Mouse (Mus musculus) liver, embryonic 16.5 days (tissue): ENCODE data around the gene Arhgap29. TPM values are rescaled to one million over a fixed set of nuclear protein-coding genes. Genes with fewer than 3 reads are reported as not detected.

Experiments used
- ATAC-seq: fragments of 200-750 bp; cut with Nextera tagmentation; 2 replicates; pipeline ENCODE4 v1.8.0; 2017; ENCODE audit warnings: low read depth, mild to moderate bottlenecking, moderate number of reproducible peaks, moderate library complexity
- H3K27ac ChIP-seq: fragments of 300-500 bp; sonication (generic); 2 replicates; pipeline ENCODE4 v1.5.1; 2014; ENCODE audit warnings: mild to moderate bottlenecking, low read length
- H3K27me3 ChIP-seq: fragments of 300-500 bp; sonication (generic); 2 replicates; pipeline ENCODE4 v1.6.1; 2014; ENCODE audit warnings: low read depth, low read length, mixed read lengths; ENCODE audit not compliant: control insufficient read depth, insufficient read depth
- H3K36me3 ChIP-seq: fragments of 300-500 bp; sonication (generic); 2 replicates; pipeline ENCODE4 v1.6.1; 2014; ENCODE audit warnings: mild to moderate bottlenecking; ENCODE audit not compliant: control insufficient read depth, insufficient read depth
- H3K4me1 ChIP-seq: fragments of 300-500 bp; sonication (generic); 2 replicates; pipeline ENCODE4 v1.6.1; 2014; ENCODE audit warnings: low read depth, low read length, mixed read lengths; ENCODE audit not compliant: control insufficient read depth
- H3K4me2 ChIP-seq: fragments of 300-500 bp; sonication (generic); 2 replicates; pipeline ENCODE4 v1.6.1; 2014; ENCODE audit warnings: low read depth, low read length, mixed read lengths
- H3K4me3 ChIP-seq: fragments of 300-500 bp; sonication (generic); 2 replicates; pipeline ENCODE4 v1.5.1; 2014; ENCODE audit warnings: low read depth, mild to moderate bottlenecking, low read length
- H3K9ac ChIP-seq: fragments of 300-500 bp; sonication (generic); 2 replicates; pipeline ENCODE4 v1.6.1; 2014; ENCODE audit warnings: low read depth, low read length
- H3K9me3 ChIP-seq: fragments of 300-500 bp; sonication (generic); replicated peaks from 2 replicates; pipeline ENCODE4 v1.6.1; 2016; ENCODE audit warnings: low read length; ENCODE audit not compliant: control insufficient read depth
- WGBS: fragments of 180-500 bp; shearing (Covaris S2); extraction: QIAGEN DNeasy Blood & Tissue Kit; methylation state at CpG from one replicate; pipeline ENCODE4 v1.1.7; 2014; ENCODE audit not compliant: insufficient replicate concordance; 5-methylcytosine and 5-hydroxymethylcytosine counted together
- polyA plus RNA-seq: library from polyadenylated mRNA; unstranded; fragments of >200 nt; fragmentation: Nextera tagmentation; extraction: Ambion mirVana; gene quantifications from 2 replicates; pipeline ENCODE4 v1.2.1, GENCODE M21; 2015

Arhgap29 gene
- polyA plus RNA-seq, 1 experiment from 2014 or later, result 7.3 TPM

DNA sequence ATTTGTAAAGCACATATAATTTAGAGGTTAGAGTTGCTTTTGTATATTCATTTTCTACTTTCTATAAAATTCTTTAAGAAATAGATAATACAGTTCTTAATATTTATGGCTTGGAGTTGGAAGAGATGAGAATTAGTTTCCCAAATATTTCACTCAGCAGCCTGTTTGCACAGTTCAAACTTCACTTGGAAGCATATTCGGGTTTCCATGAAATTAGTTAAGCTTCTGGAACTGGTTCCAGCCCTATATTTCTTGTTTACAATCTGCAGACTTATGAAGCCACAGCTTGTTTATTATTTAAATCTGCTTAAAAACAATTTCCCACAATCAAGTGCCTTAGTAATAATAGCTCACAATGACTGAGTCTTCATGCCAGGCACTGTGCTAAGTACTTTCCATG, 17.1 kb downstream of the Arhgap29 start:
- no peaks in the 10 kb centered on the region for H3K27me3 ChIP-seq
- peaks cover 8% of the 10 kb centered on the region for H3K4me1 ChIP-seq
- H3K36me3 ChIP-seq, result no peaks in the 10 kb centered on the region
- no peaks in the 10 kb centered on the region for H3K9me3 ChIP-seq
- WGBS, result 36% methylated on average over 1 of the region's 1 CpGs
- peak overlapping the region; percentile 85; the same call in 1 of the 2 replicates for H3K4me2 ChIP-seq
- no peak overlapping the region for H3K9ac ChIP-seq
- H3K4me3 ChIP-seq, result peak overlapping the region; percentile 24
- no peak overlapping the region for H3K27ac ChIP-seq
- ATAC-seq, result no peak

DNA sequence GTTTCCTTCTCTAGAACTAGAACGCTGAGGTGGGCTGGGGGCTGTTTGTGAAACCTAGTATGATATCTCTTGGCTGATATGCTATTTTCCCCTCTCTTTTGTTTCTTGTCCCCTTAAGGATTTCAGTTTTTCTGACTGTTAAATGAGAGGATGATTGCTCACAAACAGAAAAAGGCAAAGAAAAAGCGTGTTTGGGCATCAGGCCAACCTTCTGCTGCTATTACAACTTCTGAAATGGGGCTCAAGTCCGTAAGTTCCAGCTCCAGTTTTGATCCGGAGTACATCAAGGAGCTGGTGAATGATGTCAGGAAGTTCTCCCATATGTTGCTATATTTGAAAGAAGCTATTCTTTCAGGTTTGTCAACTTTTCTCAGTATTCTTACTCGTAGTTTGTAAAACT, 21.4 kb downstream of the Arhgap29 start:
- H3K27ac ChIP-seq, result no peak overlapping the region
- ATAC-seq, result no peak

GRCm38 (mm10) chr3:121975381-121975780, 23.0 kb downstream of the Arhgap29 start:
- Histone ChIP-seq H3K9ac (no peak overlapping the region), H3K27ac (no peak overlapping the region), H3K27me3 (no peaks in the 10 kb centered on the region), H3K9me3 (no peaks in the 10 kb centered on the region), H3K4me3 (no peak overlapping the region), H3K36me3 (no peaks in the 10 kb centered on the region), H3K4me2 (no peak overlapping the region), H3K4me1 (no peaks in the 10 kb centered on the region)
- ATAC-seq, result no peak
- WGBS, result 68% methylated on average over 3 of the region's 3 CpGs

More for the DNA sequence above, 21.4 kb downstream of the Arhgap29 start:
- Histone ChIP-seq H3K4me3 (no peak overlapping the region), H3K36me3 (no peaks in the 10 kb centered on the region), H3K4me2 (no peak overlapping the region), H3K9me3 (no peaks in the 10 kb centered on the region), H3K4me1 (no peaks in the 10 kb centered on the region), H3K27me3 (no peaks in the 10 kb centered on the region), H3K9ac (no peak overlapping the region)
- 62% methylated on average over 5 of the region's 5 CpGs for WGBS

- H3K27me3 ChIP-seq, result no peaks in the 10 kb centered on the region
- H3K4me2 ChIP-seq, result no peak overlapping the region
- no peak overlapping the region for H3K27ac ChIP-seq
- H3K4me1 ChIP-seq, result no peaks in the 10 kb centered on the region
- 64% methylated on average over 4 of the region's 4 CpGs for WGBS
- H3K4me3 ChIP-seq, result no peak overlapping the region
- no peaks in the 10 kb centered on the region for H3K36me3 ChIP-seq
- no peak overlapping the region for H3K9ac ChIP-seq
- no peaks in the 10 kb centered on the region for H3K9me3 ChIP-seq
- no peak for ATAC-seq
Observed at GRCm38 (mm10) chr3:121981306-121981705, 29.0 kb downstream of the Arhgap29 start.

- H3K27me3 ChIP-seq, result no peaks in the 10 kb centered on the region
- no peak overlapping the region for H3K27ac ChIP-seq
- H3K9me3 ChIP-seq, result no peaks in the 10 kb centered on the region
- no peaks in the 10 kb centered on the region for H3K4me1 ChIP-seq
- ATAC-seq, result no peak
- H3K4me3 ChIP-seq, result no peak overlapping the region
- no peak overlapping the region for H3K4me2 ChIP-seq
- no peaks in the 10 kb centered on the region for H3K36me3 ChIP-seq
- WGBS, result 22% methylated on average over 4 of the region's 4 CpGs
- H3K9ac ChIP-seq, result no peak overlapping the region
Observed at GRCm38 (mm10) chr3:121982450-121982849, 30.1 kb downstream of the Arhgap29 start.

- H3K36me3 ChIP-seq, result peaks cover 2% of the 10 kb centered on the region; the same call in 1 of the 2 replicates
- H3K27me3 ChIP-seq, result no peaks in the 10 kb centered on the region
- no peak overlapping the region for H3K27ac ChIP-seq
- WGBS, result 75% methylated on average over 4 of the region's 4 CpGs
- no peak overlapping the region for H3K4me3 ChIP-seq
- no peaks in the 10 kb centered on the region for H3K9me3 ChIP-seq
- no peak overlapping the region for H3K9ac ChIP-seq
- ATAC-seq, result no peak
- no peak overlapping the region for H3K4me2 ChIP-seq
- H3K4me1 ChIP-seq, result no peaks in the 10 kb centered on the region
Observed at GRCm38 (mm10) chr3:121995125-121995524, 42.8 kb downstream of the Arhgap29 start.

- WGBS, result 82% methylated on average over 2 of the region's 2 CpGs
Observed at GRCm38 (mm10) chr3:121999934-122000333, 47.6 kb downstream of the Arhgap29 start.

DNA sequence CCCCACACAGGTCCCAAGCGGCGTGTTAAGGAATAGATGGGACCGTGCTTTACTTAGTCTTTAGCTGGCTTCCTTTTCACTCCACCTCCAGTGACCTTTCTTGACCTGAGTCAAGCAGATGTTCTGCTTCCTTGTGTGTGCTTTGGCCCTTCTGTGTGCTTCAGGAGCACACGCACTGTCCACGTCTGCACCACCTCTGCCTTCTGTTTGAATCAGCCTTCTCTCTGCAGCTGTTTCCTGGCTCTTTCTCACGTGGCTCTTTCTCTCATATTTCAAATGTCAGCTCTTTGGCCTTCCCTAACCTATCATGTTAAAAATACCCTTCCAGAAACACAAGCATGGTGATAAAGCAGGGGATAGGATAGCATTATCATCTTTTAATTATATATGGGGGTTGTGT, 49.2 kb downstream of the Arhgap29 start:
- 61% methylated on average over 6 of the region's 6 CpGs for WGBS
- H3K4me3 ChIP-seq, result no peak overlapping the region
- no peaks in the 10 kb centered on the region for H3K4me1 ChIP-seq
- no peak overlapping the region for H3K9ac ChIP-seq
- ATAC-seq, result no peak
- H3K36me3 ChIP-seq, result no peaks in the 10 kb centered on the region; the same call in 1 of the 2 replicates
- no peaks in the 10 kb centered on the region for H3K9me3 ChIP-seq
- no peaks in the 10 kb centered on the region for H3K27me3 ChIP-seq
- no peak overlapping the region for H3K27ac ChIP-seq
- no peak overlapping the region for H3K4me2 ChIP-seq

More at GRCm38 (mm10) chr3:121999934-122000333, 47.6 kb downstream of the Arhgap29 start:
- ATAC-seq, result no peak
- no peak overlapping the region for H3K27ac ChIP-seq
- no peak overlapping the region for H3K4me3 ChIP-seq
- H3K36me3 ChIP-seq, result no peaks in the 10 kb centered on the region; the same call in 1 of the 2 replicates
- H3K4me2 ChIP-seq, result no peak overlapping the region
- H3K27me3 ChIP-seq, result no peaks in the 10 kb centered on the region
- H3K9me3 ChIP-seq, result no peaks in the 10 kb centered on the region
- no peaks in the 10 kb centered on the region for H3K4me1 ChIP-seq
- H3K9ac ChIP-seq, result no peak overlapping the region

GRCm38 (mm10) chr3:122009818-122010217, 57.5 kb downstream of the Arhgap29 start:
- Histone ChIP-seq H3K9ac (no peak overlapping the region), H3K27ac (no peak overlapping the region), H3K4me2 (no peak overlapping the region), H3K4me1 (no peaks in the 10 kb centered on the region), H3K36me3 (no peaks in the 10 kb centered on the region), H3K4me3 (no peak overlapping the region), H3K27me3 (no peaks in the 10 kb centered on the region), H3K9me3 (no peaks in the 10 kb centered on the region)
- ATAC-seq, result no peak
- WGBS, result 74% methylated on average over 5 of the region's 5 CpGs
